32 mouse cellular contexts compared by ENCODE assay signal in the genomic region with DNA sequence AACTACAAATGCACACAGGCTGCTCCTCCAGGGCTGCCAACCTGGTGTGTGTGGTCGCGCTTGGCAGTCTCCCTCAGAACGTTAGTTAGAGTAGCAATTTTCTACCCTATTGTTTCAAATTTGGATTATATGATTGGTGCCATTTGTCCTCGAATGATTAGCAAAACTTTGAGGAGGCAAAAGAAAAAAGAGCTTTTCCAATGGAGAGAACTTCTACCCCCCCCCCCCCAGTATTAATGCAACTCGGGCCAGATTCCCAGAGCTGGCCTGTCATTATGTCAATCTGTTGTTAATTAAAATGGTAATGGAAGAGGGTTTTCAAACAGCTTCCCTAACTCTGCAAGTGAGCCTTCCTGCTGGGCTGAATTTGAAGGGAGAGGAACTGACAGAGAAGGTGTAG.
"Had no signal": no experiment of that assay in that cellular context is flagged by ENCODE, and none has a peak within 500 bp of the region (broad histone marks: within the 10 kb centered on the region; RNA-seq: fewer than 3 reads in every experiment).

No protein-coding gene starts in this region.

- H3K4me1 ChIP-seq: heart, embryonic 15.5 days; hindbrain, embryonic 15.5 days; intestine, embryonic 15.5 days; kidney, embryonic 15.5 days had no signal

- H3K27ac ChIP-seq: heart, embryonic 15.5 days; hindbrain, embryonic 10.5 days; hindbrain, embryonic 12.5 days; hindbrain, embryonic 13.5 days; hindbrain, embryonic 14.5 days; hindbrain, embryonic 15.5 days; hindbrain, postnatal 0 days; intestine, embryonic 15.5 days; kidney, embryonic 15.5 days; kidney, postnatal 0 days; layer of hippocampus, adult 2 months; left cerebral cortex, adult 2 months had no signal

- H3K9ac ChIP-seq: heart, embryonic 15.5 days; hindbrain, embryonic 12.5 days; hindbrain, embryonic 13.5 days; hindbrain, embryonic 14.5 days; hindbrain, embryonic 15.5 days; intestine, embryonic 15.5 days; kidney, embryonic 15.5 days had no signal

- DNase-seq: heart, postnatal 10 days; heart, postnatal 14 days; heart, postnatal 36 days; heart, postnatal 4 days; kidney, adult 11 months; kidney, adult 18-20 months; kidney, adult 2 months; kidney, adult 8-10 months; kidney, adult 9 months; kidney, postnatal 10 days; kidney, postnatal 14 days; kidney, postnatal 25 days; kidney, postnatal 36 days; kidney, postnatal 4 days; layer of hippocampus, adult 9-11 months; layer of hippocampus, postnatal 36 days had no signal

- H3K4me3 ChIP-seq: heart, embryonic 15.5 days; hindbrain, embryonic 10.5 days; hindbrain, embryonic 12.5 days; hindbrain, embryonic 13.5 days; hindbrain, embryonic 15.5 days; intestine, embryonic 15.5 days; kidney, embryonic 15.5 days; layer of hippocampus, adult 2 months; left cerebral cortex, adult 2 months had no signal

- H3K27me3 ChIP-seq: kidney, embryonic 15.5 days had no signal

- H3K36me3 ChIP-seq: heart, embryonic 15.5 days; hindbrain, embryonic 10.5 days; hindbrain, embryonic 12.5 days; hindbrain, embryonic 13.5 days; hindbrain, embryonic 15.5 days; intestine, embryonic 15.5 days; kidney, embryonic 15.5 days had no signal

- ATAC-seq: hindbrain, embryonic 16.5 days; hindbrain, postnatal 0 days; inflammation-experienced regulatory T-cells, adult 6 months; intestine, embryonic 15.5 days; intestine, embryonic 16.5 days; intestine, postnatal 0 days had no signal

- H3K9me3 ChIP-seq: heart, embryonic 15.5 days; hindbrain, embryonic 10.5 days; hindbrain, embryonic 12.5 days; hindbrain, embryonic 13.5 days; hindbrain, embryonic 15.5 days; intestine, embryonic 15.5 days; kidney, embryonic 15.5 days had no signal

- H3K4me2 ChIP-seq: heart, embryonic 15.5 days; hindbrain, embryonic 12.5 days; hindbrain, embryonic 13.5 days; hindbrain, embryonic 14.5 days; hindbrain, embryonic 15.5 days; intestine, embryonic 15.5 days; kidney, embryonic 15.5 days had no signal
